Mouse (Mus musculus) spleen, embryonic (tissue): ENCODE measurements around the gene Rpl29.

Experiments used
- CTCF ChIA-PET: fragments of 350-600 bp; sonication (Branson Sonifier 250); formaldehyde crosslinking; loops from one replicate; lab custom pipeline; 2022; lab: Charles Lee

Gene Rpl29

DNA sequence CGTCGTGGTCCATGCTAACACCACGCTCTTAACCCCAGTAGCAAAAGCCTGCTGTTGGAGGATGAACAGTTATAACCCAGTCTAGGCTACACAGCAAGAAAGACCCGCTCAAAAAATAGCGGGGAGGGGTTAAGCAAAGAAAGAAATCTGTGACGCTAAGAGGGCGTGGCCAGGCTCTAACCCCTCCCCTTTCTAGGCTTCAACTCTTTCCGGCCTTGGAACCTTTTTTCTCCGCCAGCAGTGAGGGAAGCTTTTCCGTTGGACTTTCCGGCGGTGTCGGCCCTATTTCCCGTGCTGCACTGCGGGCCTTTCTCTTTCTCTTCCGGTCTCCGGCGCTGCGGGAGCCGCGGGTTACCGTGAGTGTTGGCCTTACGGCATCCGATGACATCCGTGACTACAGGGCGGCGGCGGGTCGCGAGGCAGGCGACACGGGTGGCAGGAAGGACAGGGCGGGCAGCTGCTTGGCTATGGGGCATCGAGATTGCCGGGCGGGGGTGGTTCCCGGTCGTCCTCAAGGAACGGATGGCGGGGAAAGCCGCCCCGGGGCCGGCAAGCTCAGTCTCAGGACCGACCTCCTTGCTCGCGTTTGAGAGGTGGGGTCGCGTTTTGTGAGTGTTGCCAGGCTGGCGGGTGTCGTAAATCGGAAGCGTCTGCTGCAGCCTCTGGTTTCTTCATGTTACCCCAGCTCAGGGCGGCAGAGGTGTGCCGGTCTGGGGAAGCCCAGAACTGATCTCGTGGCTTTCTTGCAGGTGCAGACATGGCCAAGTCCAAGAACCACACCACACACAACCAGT is at the start of gene Rpl29:
Gene Rpl29, plus strand, starts transcription at position 234 of the 794 bp plus-strand sequence.
- CTCF ChIA-PET, result interaction anchor here (1.1 to 1.2 kb wide), 2 partner anchors 9 to 122 kb away, joined by 3 to 6 read pairs; partner anchors contain the start of gene Acy1

- CTCF ChIA-PET, result no interaction called here
These were observed 42.9 kb upstream of the Rpl29 start for GRCm38 (mm10) chr9:106386181-106386864.

GRCm38 (mm10) chr9:106392828-106393527 is 36.3 kb upstream of the Rpl29 start:
- CTCF ChIA-PET, result no interaction called here

DNA sequence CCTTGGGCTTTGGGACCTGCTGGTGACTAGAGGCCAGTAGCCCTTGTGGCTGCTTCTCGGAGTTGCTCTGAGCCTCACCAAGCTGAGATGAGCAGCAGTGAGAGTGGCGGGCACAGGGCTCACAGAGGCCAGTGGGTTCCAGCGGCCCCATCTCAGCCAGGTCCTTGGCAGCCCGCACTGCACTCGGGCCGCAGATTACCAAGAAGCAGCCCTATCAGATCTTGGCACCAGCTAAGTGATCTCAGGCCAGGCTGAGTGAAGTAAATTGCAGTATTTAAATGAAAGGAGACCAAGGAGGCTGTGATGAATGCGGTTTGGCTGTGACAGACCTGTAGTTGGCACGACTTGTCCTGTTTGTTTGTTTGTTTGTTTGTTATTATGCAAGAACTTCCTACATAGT is 35.7 kb upstream of the Rpl29 start:
- CTCF ChIA-PET, result interaction anchor here (1.0 to 1.3 kb wide), 2 partner anchors 20 to 47 kb away, joined by 3 to 4 read pairs; no protein-coding TSS in a partner anchor

DNA sequence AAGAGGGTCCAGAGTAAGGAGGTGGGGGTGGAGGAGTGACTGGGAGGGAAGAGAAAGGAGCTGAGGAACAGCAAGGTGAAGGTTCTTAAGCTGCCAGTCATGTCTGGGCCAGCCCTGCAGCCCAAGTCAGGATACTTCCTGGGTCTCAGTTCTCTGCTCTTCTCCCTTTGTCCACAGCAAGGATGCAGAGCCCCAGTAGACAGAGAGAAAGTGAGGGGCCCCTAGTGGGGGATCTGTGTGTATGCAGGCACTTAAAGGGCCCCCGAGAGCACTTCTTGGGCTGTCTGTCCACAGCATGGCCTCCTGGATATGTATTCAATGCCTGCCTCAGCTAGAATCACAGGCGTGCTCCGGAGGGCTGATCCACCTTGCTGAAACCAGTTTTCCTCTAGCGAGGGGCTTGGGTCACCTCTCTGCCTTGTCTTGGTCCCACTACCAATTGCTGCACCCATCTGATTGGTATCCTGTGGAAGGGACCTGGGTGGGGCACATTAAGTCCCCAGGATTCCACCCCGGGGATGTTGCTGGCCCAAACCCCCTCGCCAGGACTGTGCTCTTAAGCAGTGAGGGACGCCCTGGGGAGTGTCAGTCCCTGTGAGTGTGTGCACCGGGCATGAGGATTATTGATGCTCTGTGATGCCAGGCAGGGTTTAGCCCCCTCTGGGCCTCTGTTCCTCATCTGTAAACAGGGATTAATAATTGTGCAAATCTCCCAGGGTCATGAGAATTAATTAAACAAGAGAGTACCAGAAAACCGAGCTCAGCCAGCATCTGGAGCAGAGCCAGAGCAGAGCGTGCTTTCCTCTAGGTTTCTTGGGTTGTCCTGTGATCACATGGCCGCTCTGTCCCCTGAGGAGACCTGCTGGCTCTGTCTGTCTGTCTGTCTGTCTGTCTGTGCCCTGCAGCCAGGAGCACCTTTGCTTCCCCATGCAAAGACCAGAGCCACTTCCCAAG is 34.3 kb upstream of the Rpl29 start:
- CTCF ChIA-PET, result interaction anchor here (1.0 to 1.3 kb wide), 2 partner anchors 21 to 49 kb away, joined by 3 to 4 read pairs; no protein-coding TSS in a partner anchor

DNA sequence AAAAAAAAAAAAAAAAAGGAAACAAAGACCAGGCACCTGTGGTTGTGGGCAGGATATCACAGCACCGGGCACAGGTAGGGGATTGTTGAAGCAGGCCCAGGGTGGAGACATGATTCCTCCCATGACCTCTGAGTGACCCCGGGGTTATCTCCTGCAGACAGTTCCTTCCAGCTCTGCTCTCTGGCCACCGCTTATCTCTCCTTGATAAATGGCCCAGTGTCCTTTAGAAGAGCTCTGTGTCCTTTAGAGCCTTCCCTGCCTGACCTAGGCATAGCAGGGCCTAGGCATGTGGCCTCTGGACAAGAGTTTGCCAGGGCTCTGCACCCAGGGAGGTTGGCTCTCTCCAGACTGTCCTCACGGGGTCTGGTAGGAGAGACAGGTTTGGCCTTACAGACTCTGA is 31.5 kb upstream of the Rpl29 start:
- CTCF ChIA-PET, result interaction anchor here (0.6 kb wide), 2 partner anchors 55 to 113 kb away, joined by 3 to 6 read pairs; no protein-coding TSS in a partner anchor

- CTCF ChIA-PET, result no interaction called here
These were observed 30.5 kb upstream of the Rpl29 start for GRCm38 (mm10) chr9:106398667-106399311.

DNA sequence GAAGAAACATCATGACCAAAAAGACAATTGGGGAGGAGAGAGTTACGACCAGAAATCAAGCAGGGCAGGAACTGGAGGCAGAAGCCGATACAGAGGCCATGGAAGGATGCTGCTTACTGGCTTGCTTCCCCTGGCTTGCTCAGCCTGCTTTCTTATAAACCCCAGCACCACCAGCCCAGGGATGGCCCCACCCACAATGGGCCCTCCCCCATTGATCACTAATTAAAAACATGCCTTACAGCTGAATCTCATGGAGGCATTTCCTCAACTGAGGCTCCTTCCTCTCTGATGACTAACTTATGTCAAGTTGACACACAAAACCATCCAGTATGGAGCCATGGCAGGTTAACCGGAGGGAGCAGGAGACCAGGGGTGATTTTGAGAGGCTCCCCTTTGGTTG is 29.4 kb upstream of the Rpl29 start:
- CTCF ChIA-PET, result no interaction called here

GRCm38 (mm10) chr9:106402149-106402548 is 27.1 kb upstream of the Rpl29 start:
- CTCF ChIA-PET, result no interaction called here

- CTCF ChIA-PET, result no interaction called here
These were observed 26.5 kb upstream of the Rpl29 start for GRCm38 (mm10) chr9:106402607-106403375.

- CTCF ChIA-PET, result no interaction called here
These were observed 24.0 kb upstream of the Rpl29 start for GRCm38 (mm10) chr9:106405275-106405674.

- CTCF ChIA-PET, result no interaction called here
These were observed 22.7 kb upstream of the Rpl29 start for GRCm38 (mm10) chr9:106406443-106407078.

DNA sequence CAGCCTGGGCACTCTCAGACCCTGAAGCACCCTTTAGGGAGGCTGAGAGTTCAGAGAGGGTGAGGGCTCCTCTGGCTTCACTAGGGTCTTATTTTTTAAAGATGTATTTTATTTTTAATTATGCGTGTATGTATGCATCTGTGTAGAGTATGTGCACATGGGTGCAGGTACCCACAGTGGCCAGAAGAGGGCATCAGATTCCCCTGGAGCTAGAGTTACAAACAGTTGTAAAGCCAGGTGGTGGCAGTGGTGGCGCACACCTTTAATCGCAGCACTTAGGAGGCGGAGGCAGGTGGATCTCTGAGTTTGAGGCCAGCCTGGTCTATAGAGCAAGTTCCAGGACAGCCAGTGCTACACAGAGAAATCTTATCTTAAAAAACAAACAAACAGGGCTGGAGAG is 20.2 kb upstream of the Rpl29 start:
- CTCF ChIA-PET, result no interaction called here

GRCm38 (mm10) chr9:106410086-106410650 is 19.1 kb upstream of the Rpl29 start:
- CTCF ChIA-PET, result interaction anchor here (0.7 to 1.4 kb wide), 2 partner anchors 10 to 13 kb away, joined by 3 read pairs; no protein-coding TSS in a partner anchor

DNA sequence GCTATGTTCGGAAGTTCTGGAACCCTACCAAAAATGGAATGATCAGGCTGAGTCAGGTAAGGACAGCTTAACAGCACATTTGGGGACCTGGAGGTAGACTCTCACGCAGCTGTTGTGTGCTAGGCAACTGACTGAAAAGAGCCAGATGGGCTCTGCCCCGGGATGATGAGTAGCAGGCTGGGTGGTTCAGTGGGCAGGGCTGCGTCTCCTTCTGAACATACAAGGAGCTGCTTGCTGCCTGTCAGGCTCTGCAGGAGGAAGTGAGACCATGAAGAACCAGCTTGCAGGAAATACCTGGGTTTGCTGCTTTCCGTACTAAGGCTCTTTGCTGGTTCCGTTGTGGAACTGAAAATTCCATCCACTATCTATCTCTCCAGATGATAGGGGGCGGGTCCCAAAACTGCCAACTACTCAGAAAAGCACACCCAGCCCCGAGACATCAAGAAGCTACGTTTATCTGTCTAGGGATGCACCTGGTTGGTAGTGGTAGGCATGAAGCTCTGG is 18.1 kb upstream of the Rpl29 start:
- CTCF ChIA-PET, result interaction anchor here (0.6 to 1.4 kb wide), 2 partner anchors 12 to 182 kb away, joined by 3 to 6 read pairs; no protein-coding TSS in a partner anchor

DNA sequence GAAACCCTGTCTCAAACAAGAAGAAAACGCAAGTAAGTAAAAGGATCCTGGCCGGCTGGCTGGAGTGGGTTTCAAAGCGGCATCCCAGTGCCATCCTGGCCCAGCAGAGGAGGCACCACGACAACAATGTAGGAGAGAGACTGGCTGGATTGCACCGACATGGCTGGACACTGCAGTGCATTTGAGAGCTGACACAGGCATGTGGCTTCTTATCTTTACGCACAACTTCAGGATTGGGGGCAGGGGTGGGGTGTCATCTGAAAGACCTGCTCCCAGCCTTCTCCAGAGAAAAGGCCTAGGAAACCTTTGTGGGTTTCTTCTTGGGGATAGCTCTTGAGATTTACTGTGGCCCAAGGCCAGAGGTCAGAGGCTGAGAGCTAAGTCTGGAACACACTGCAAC is 17.5 kb upstream of the Rpl29 start:
- CTCF ChIA-PET, result interaction anchor here (0.6 kb wide), 1 partner anchor 182 kb away, joined by 6 read pairs; no protein-coding TSS in a partner anchor

DNA sequence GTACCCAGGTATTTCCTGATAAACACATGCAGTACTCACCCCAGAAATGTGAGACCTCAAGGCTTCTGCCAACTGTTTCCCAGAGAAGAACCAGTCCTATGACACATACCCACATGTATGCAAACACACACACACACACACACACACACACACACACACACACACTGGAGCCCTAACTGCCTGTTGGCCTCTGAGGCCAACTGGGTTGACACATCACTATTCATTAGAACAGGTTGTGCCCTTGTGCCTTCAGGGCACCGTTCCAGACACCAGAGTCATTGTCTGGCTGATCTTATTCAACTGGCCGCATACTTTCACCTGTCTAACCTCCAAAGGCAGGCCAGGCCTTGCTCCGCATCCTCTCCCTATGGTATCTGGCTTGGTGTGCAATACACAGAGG is 17.0 kb upstream of the Rpl29 start:
- CTCF ChIA-PET, result no interaction called here

DNA sequence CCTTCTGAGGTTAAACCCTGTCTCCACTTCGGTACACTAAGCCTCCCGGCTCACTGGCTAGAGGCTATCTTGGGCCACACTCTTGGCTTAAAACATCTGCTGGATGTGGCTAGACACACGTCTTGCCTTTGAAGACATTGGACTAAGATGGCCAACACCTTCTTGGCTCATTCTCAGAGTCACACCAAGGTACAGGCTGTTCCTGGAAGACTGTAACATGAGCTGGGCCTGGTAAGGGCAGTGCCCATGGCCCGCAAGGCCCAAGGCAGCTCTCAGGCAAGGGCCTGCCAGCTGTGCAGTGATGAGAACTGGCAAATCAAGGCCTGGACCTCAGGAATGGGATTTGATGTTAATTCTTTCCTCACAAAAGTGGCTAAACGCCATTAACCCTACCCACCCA is 15.6 kb upstream of the Rpl29 start:
- CTCF ChIA-PET, result interaction anchor here (0.6 kb wide), 1 partner anchor 108 kb away, joined by 3 read pairs; no protein-coding TSS in a partner anchor
